Comparison of ENCODE assay signal across 20 mouse cellular contexts in the genomic region with DNA sequence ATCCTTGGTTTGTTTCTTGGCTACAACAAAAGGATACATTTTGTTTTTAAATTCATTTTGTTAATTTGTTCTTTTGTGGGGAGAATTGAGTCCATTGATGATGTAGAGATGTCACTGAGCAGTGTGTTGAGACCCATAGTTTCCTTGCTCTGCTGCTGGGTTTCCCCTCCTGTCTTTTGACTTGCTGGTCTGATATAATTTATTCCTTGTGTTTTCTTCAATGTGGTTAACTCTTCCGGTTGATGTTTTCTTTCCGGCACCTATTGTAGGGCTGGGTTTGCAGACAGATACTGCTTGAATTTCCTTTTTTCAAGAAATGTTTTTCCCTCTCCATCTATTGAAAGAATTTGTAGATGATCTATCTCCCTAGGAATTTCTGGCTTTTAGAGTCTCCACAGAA. TPM values are rescaled to one million over a fixed set of nuclear protein-coding genes. Genes with fewer than 3 reads are reported as not detected.
"Had no signal": no experiment of that assay in that cellular context is flagged by ENCODE, and none has a peak within 500 bp of the region (broad histone marks: within the 10 kb centered on the region; RNA-seq: fewer than 3 reads in every experiment).

No protein-coding gene starts in this region.

- H3K9me3 ChIP-seq: midbrain, embryonic 10.5 days; midbrain, embryonic 12.5 days; neural tube, embryonic 13.5 days; neural tube, embryonic 15.5 days had no signal

- ATAC-seq: midbrain, embryonic 16.5 days had no signal

- H3K27me3 ChIP-seq: midbrain, embryonic 12.5 days; neural tube, embryonic 13.5 days; neural tube, embryonic 15.5 days had no signal

- H3K4me3 ChIP-seq: midbrain, embryonic 10.5 days; midbrain, embryonic 12.5 days; myocyte; neural tube, embryonic 13.5 days; neural tube, embryonic 15.5 days had no signal

- H3K36me3 ChIP-seq: midbrain, embryonic 12.5 days; neural tube, embryonic 13.5 days; neural tube, embryonic 15.5 days had no signal

- H3K4me2 ChIP-seq: lung, embryonic 14.5 days; midbrain, embryonic 12.5 days; neural tube, embryonic 13.5 days; neural tube, embryonic 15.5 days had no signal

- H3K4me1 ChIP-seq: midbrain, embryonic 10.5 days; midbrain, embryonic 12.5 days; neural tube, embryonic 13.5 days; neural tube, embryonic 15.5 days had no signal

- H3K27ac ChIP-seq: midbrain, embryonic 10.5 days; midbrain, embryonic 12.5 days; neural tube, embryonic 13.5 days; neural tube, embryonic 15.5 days had no signal

- DNase-seq: lung, adult 18-20 months; lung, embryonic 14.5 days; lung, postnatal 10 days; lung, postnatal 4 days; midbrain, embryonic 14.5 days; retina, postnatal 1 day; right cerebral cortex, adult 18-20 months; right cerebral cortex, postnatal 25 days; right cerebral cortex, postnatal 4 days; spleen, adult 18-20 months; thymus, adult 18-20 months; thymus, postnatal 14 days; thymus, postnatal 36 days had no signal

- H3K9ac ChIP-seq: lung, embryonic 14.5 days; midbrain, embryonic 12.5 days; neural tube, embryonic 13.5 days; neural tube, embryonic 15.5 days had no signal

RNA-seq across cellular contexts. Expression of a gene that starts 20.8 kb away (rescaled TPM):
- total RNA-seq: megakaryocyte, adult 5-6 weeks had no signal
